Mouse (Mus musculus) adrenal gland, adult 2 months (tissue): ENCODE measurements around the gene Tmem86b. TPM values are rescaled to one million over a fixed set of nuclear protein-coding genes. Genes with fewer than 3 reads are reported as not detected.
"Not testable (repeated sequence)": the region's sequence is repeated elsewhere in the genome, so short reads cannot be mapped to it uniquely, and the experiment has no call there.

Source experiments
- DNase-seq: peaks from one replicate; pipeline ENCODE4 v3.0.0; 2021
- polyA plus RNA-seq: library from polyadenylated mRNA; depleted of rRNA; stranded (reverse); fragments of >200 nt; gene quantifications from 2 replicates; pipeline ENCODE4 v1.2.3, GENCODE M21; 2012
- total RNA-seq, 2 experiments: library from RNA; stranded (reverse); gene quantifications; 2 replicates each; pipeline ENCODE4 v1.2.3; 2021

Tmem86b gene
- total and polyA plus RNA-seq, 3 experiments: 5.2 to 17.8 (median 7.4) TPM

DNA sequence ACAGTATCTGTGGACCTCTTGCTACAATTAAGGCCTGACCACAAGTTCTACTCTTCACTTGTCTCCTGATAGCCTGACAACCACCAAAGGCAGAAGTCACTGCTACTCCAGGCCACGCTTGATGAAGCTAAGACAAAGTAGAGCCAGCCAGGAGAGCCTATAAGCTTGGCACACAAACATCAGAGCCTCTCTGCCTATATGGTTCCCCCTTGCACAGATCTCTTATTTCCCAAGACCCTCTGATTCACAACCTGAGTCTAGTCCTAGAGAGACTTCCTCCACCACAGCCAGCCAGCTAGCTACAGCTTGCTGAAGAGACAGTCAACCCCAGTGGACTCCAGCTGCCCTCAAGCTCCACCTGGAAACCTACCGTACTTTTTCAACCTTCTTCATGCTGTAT is 16.8 kb upstream of the Tmem86b start:
- DNase-seq: no peak

DNA sequence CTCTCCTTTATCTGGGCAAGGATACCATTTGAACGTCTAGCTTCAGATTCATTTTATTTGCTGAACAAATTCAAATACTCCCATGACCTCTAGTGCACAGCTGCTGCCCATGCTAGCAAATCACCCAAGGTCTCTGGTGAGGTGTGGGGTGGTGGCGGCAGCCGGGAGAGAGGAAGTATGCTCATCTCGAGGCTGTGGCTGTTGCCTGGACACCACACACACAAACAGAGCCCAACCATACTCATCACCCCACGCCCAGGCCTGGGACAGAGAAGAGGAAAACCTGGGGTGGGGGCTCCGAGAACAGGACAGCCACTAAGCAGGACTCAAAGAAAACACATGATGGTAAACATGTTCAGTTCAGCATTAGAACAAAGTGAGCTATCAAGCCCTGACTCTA is 16.1 kb upstream of the Tmem86b start:
- DNase-seq: peak; percentile 51

DNA sequence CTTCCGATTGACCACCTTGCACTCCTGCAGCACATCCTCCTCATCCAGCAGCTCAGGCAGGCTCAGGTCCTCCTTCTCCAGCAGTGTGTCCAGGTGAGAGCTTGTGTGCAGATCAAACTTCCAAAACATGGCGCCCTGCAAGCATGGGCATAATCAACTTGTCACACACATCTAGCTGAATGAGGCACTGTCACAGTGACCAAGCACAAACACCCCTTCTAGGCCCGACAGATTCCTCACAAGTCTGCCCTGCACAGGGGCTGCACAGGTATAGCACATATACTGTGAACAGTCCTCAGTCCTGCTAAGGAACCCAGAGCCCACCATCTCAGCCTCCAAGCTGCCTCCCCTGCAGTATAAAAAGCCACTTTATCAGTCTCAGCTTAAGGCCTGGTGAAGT is 15.6 kb upstream of the Tmem86b start:
- DNase-seq: no peak

DNA sequence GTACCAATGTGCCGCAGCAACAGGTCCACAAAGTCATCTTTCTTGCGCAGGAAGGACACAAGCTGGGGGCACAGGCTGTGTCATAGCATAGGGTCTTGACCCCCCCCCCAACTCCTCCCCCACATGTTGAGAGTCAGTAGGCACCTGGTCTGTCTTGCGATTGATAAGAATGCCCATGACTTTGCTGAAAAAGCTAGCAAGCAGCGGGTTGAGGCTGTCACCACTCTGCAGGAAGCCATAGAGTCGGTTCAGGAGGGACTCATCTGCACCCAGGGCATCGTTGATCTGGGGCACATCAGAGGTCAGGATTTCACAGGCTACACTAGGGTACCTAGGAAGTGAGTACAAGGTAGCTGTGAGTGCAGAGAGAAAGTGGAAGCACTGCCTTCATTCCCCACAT is 12.0 kb upstream of the Tmem86b start:
- DNase-seq: no peak

DNA sequence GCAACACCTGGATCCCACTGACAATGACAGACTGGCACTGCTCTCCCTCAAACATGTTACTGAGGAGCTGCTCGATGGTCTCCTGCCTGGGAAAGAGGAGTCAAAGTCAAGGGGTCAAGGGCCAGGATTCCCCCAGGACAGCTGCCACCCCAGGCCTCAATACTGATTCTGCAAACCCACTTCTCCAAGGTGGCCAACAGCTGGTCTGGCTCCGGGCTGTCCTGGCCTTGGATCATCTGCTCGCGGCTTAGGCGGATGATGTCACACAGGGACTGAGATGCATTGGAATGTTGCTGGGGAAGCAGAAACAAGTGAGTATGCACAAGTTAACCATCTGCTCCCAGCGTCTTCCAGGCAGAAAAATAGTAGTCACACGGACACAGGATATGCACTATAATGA is 10.7 kb upstream of the Tmem86b start:
- DNase-seq: no peak

DNA sequence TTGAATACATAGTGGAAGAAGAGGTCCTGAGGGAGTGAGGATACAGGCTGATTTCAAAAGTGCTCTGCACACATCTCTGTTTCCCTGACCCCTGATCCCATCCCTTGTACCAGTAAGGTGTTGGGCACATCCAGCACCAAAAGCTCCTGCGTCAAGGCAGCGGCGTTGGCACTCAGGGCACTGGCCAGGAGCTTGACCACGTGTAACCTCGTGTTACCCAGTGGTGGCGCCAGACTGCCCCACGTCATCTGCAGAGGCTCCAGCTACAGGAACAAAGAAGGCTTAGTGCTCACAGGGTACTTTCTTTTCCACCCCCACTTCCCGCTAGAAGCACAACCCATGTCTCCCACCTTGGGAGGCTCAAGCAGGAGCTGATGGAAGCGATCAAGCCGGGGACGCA is 9.9 kb upstream of the Tmem86b start:
- DNase-seq: no peak

DNA sequence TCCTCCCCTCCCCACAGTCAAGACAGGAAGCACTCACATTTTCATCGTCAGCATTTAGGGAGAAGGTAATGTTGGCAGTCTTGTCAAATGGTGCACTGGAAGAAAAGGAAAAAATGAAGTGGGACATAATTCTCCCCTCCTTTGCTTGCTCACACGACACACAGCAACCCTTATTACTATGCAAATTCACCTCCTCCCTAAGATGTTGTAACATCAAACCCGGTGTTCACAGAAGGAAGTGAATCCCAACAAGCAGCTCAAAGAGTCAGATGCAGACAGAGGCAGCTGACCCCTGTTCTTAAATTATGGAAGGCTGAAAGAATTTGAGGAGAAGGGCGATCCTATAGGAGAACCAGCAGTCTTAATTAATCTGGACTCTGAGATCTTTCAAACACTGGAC is 5.0 kb upstream of the Tmem86b start:
- no peak for DNase-seq

DNA sequence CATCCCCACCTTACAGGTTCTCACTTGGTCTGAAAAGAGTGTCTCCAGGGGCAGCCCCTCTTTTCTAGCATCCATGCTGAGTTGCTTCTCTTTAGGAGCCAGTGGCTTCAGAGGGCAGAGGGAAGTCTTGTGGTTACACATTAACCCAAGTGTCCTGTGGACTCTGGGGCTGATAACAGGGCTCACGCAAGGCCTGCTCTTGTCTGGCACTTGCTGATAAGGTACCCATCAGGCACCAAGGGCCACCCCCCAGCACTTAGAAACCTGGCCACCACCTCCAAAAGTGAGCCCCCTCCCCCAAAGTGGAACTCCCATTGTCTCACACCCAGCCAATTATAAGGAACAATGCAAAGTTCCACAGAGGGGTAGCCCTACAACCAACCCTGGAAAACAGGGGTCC is 1.0 kb downstream of the Tmem86b start:
- no peak for DNase-seq

DNA sequence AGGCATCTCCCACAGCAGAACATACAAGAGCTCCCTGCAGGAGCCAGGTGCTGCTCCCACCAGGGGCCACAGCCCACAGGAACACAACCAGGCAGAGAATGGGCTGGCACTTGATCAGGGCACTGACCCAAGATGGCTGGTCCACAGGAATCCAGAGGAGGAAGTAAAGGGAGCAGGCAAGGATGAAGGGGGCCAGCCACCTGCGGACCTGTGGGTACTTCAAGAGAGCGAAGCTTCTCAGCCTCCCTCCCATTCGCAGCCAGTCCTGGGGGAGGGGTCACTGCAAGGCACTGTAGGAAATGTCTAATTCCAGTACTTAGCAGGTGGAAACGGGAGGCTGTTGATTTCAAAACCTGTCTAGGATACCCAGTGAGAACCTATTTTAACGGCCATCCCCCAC is 1.6 kb downstream of the Tmem86b start:
- DNase-seq: no peak

DNA sequence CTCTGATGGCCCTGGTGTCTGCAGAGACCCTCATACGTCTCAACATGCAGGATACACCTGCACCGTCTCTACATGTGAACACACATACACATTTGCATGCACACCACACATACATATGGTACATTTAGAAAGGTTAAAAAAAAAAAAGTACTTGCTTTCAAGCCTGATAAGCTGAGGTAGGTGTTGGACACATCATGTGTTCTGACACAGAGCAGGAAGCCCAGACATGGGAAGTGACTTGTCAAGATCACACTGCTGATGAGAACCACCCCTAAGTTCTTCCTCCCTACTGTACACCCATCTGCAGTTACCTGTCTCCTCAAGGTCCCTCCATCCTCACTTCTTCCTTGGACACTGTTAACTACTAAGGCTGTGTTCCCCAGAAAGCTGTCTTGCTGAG is 5.3 kb downstream of the Tmem86b start:
- DNase-seq: no peak

DNA sequence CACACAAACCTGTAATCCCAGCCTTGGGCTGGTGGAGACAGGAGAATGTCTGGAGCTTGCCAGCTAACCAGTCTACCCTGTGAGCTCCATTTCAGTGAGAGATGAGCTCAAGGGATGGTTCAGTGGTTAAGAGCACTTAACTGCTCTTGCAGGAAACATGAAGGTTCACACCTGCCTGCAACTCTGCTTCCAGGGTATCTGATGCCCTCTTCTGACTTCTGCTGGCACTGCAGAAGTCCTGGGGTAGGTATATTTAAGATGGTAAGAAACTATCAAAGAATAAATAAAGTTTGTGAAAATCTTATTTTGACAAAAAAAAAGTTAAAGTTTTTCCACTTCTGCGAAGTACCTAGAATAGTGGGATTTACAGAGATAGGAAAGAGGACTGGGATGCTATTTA is 6.9 kb downstream of the Tmem86b start:
- DNase-seq: no peak

DNA sequence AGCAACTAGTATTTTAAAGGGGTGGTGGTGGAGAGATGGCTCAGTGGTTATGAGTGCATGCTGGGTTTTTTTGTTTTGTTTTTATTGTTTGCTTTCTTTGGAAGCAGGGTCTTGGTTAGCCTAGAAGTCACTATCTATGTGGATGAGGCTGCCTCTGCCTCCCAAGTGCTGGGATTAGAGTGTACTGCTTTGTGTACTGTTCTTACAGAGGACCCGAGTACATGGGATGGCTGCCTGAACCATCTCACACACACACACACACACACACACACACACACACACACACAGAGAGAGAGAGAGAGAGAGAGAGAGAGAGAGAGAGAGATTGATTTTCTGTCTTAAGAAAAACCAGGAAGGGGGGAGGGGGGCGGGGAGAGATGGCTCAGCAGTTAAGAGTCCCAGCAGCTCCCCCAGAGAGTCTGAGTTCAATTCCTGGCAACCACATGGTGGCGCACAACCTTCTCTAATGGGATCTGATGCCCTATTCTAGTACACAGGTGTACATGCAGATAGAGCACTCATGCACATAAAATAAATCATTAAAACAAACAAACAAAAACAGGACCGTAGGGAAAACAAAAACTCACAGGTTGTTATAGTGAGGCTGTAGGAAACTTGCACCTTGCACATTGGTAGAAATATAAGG is 7.6 kb downstream of the Tmem86b start:
- peak; percentile 67 for DNase-seq

DNA sequence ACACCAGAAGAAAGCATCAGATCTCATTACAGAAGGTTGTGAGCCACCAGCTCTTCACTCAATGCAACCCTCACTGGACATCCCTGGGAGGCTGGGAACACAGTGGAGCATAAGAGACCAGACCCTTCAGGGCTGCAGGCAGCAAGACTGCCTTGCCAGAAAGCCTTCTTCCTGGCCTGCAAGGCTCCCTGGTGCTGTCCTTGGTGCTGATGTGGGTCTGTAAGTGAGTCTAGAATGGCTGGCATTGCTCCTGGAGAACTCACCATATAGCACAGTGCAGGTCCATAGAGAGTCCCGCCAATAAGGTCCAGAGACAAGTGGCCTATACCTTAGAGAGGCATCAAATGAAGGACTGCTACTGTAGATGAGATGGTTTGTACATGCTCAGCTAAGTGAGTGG is 11.2 kb downstream of the Tmem86b start:
- DNase-seq: no peak

DNA sequence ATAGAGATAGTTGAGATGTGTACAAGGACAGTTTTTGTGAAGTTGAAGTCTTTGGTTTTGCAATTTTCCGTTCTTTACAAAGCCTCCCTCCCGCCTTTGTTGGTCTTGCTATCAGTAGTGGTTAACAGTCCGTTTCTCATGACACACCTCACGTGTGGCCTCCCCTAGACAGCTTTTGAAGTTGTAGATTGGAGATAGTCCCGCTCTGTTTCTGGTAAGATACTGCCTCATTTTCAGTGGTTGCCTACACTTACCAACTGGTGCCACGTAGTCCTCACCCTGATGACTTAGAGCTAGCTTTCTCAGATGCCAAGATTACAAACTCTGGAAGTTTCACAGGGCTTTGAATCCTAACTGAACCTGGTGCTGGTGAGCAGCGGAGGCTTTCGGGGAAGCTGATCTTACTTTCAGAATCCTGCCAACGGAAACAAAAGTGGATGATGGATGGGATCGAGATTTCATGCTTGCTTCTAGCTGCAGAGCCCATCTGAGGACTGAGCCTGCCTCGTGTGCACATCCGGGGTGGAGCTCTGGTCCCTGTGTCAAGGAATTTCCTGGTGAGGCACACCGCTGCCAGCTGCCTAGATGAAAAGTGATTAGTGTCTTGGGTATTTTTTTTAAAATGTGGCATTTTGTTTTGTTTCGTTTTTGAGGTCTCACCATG is 17.4 kb downstream of the Tmem86b start:
- no peak for DNase-seq

DNA sequence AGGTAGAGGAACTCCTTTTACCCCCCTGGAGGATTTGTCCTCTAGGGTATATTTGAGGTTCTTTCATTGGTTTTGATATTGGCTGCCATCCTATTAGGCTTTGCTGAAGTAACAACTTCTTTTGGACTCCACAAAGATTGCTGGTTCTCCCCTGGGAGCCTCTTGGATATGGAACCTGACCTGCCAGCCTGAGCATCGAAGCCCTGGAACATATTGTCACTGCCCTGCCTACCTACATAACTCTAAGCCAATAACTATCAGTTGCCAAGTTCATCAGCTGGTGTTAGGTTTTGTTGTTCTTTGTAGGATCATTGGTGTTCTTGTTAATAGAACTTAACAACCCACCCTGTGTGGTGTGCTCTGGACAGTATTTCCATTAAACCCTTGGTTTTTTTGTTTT is 18.3 kb downstream of the Tmem86b start:
- DNase-seq: no peak

DNA sequence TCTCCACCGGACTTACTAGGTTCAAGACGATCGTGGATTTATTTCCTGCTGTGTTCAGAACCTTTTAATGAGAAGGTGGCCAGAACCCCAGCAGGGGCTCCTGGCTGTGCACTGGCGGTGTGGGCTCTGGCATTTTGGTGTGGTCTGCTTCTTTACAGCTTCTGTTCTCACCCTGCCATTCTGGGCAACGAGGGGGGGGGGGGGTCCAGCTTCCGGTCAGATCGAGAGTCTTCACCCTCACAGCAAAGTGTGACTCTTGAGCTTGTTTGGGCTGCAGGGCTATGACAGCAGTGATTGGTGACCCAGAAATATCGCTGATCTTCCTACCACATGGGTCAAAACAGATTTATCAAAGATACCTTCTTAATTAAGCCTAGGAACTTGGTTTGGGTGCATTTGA is 18.8 kb downstream of the Tmem86b start:
- no peak for DNase-seq

DNA sequence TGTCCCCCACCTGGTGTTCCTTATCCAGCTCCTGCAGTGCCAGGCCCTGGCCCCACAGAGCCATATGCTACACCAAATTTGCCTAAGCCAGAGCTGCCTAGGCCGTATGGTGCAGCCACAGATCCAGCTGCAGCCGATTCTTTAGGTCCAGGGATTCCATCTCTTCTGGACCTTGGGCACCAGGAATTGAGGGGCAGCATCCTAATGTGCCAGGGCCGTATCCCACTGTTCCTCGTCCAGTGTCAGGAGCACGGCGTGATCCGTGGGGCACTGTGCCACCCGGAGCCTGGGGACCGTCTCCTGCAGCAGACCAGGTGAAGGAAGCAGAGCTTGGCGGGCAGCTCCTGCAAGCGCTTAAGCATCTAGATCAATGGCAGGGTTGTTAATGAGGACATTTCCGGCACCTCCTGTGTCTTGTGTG is 19.3 kb downstream of the Tmem86b start:
- DNase-seq: no peak

DNA sequence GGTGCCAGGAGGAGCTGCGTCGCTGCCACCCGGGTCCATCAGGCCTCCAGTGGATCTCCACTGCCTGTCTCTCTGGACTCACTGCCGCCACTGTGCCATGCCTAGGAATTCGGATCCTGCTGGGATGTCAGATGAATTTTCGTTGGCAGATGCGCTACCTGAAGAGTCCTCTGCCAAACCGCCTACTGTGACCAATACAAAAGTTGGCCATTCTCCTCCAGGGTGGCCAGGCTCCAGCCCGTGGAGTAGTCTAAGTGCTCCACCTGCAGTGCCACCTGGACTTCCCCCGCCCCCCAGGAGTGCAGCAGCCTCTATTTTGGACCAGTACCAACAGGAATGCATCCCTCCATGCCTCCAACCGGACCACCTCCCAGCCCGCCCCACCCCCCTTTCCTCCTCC is 19.7 kb downstream of the Tmem86b start:
- DNase-seq: no peak

DNA sequence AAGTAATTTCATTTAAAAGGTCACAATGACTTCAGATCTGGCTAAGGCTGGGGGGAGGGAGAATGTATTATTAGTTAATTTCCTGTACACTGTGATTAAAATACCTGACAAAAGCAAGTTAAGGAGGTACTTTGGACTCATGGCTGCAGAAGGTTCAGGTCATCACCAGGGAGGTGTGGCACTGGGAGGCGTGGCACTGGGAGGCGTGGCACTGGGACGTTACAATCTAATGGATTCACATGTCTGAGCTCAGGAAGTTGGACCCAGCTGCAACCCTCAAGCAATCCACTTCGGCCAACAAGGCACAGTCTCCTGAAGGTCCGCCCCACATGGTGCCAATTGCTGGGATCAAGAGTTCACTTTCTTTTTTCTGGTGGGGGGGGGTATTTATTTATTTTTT is 23.2 kb downstream of the Tmem86b start:
- DNase-seq: no peak

DNA sequence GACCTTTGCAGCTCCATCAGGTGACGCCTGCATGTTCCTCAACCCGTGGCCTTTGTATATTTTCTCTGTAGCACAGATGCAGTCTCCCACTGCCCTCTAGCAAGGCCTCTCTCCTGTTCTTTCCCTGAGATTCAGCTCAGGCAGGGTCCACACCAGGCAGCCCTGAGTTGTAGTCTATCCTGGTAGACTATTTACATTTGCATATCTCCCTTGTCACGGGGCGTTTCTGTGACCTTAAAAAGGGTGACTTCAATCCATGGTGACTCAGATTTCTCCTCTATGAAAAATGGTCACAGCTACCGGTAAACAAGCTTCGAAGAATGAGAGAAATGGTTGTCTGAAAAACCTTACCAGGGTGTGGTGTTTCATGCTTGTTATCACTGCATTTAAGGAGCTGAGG is 27.3 kb downstream of the Tmem86b start, which contains the start of gene Ptprh:
Gene Ptprh, minus strand, starts transcription at position 169 of the 400 bp plus-strand sequence.
- no peak for DNase-seq

DNA sequence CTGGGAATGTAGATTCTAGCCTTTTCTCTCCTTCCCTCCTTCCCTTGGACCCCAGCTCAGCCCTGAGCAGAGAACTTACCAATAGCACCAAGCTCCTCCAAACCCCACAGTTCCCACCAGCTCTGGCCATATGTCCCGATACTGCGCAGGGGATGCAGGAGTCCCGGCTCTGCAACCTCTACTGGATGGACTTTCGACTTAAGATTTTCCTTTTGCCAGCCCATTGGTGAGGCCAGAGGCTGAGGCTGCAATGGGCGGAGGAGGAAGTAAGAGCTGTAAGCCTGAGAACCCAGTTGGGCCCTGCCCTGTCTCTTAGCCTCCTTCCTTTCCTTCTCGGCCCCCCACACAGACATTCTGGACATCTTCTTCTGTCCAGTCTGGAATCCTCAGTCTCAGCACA is 28.3 kb downstream of the Tmem86b start:
- no peak for DNase-seq

DNA sequence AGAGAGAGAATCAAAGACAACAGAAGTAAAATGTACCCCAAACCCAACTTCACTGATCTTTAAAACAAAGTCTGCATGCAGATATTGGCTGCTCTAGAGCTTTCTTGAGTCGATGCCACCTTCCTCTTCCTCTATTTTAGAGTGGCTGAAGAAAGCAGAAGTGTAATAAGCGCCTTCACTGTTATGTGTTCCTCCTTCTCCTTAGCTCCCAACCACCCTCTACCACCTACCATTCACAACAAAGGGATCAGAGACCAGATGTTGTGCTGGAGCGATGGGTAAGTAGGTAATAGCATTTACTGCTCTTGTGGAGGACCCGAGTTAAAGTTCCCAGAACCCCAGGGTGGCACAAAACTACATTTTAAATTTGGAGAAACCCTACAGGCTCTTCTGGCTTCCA is 34.2 kb downstream of the Tmem86b start:
- not testable (repeated sequence) for DNase-seq

DNA sequence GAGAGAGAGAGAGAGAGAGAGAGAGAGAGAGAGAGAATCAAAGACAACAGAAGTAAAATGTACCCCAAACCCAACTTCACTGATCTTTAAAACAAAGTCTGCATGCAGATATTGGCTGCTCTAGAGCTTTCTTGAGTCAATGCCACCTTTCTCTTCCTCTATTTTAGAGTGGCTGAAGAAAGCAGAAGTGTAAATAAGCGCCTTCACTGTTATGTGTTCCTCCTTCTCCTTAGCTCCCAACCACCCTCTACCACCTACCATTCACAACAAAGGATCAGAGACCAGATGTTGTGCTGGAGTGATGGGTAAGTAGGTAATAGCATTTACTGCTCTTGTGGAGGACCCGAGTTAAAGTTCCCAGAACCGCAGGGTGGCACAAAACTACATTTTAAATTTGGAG is 49.7 kb downstream of the Tmem86b start:
- DNase-seq: not testable (repeated sequence)
